Mouse (Mus musculus) midbrain, embryonic 14.5 days (tissue): Measurements from ENCODE around the gene Krtap31-2. TPM values are rescaled to one million over a fixed set of nuclear protein-coding genes. Genes with fewer than 3 reads are reported as not detected.

Experiments used
- ATAC-seq: fragments of 200-750 bp; cut with Nextera tagmentation; 2 replicates; pipeline ENCODE4 v1.8.0; 2017; ENCODE audit warnings: moderate number of reproducible peaks, moderate library complexity; ENCODE audit not compliant: low FRiP score, low TSS enrichment
- DNase-seq: peaks from one replicate; pipeline ENCODE4 v3.0.0-alpha.2; 2015
- H3K27ac ChIP-seq: fragments of 300-500 bp; sonication (generic); replicated peaks from 2 replicates; pipeline ENCODE4 v1.5.1; 2014; ENCODE audit warnings: mild to moderate bottlenecking, low read depth, low read length, moderate library complexity
- H3K27me3 ChIP-seq: fragments of 300-500 bp; sonication (generic); 2 replicates; pipeline ENCODE4 v1.6.1; 2014; ENCODE audit warnings: low read length, control low read depth, mixed read lengths; ENCODE audit not compliant: control insufficient read depth, insufficient read depth
- H3K36me3 ChIP-seq: fragments of 300-500 bp; sonication (generic); 2 replicates; pipeline ENCODE4 v1.6.1; 2014; ENCODE audit warnings: low read length, control low read depth; ENCODE audit not compliant: control insufficient read depth, insufficient read depth
- H3K4me1 ChIP-seq: fragments of 300-500 bp; sonication (generic); 2 replicates; pipeline ENCODE4 v1.6.1; 2014; ENCODE audit warnings: mild to moderate bottlenecking, antibody characterized with exemption, low read length, control low read depth; ENCODE audit not compliant: control insufficient read depth, insufficient read depth
- H3K4me2 ChIP-seq: fragments of 300-500 bp; sonication (generic); 2 replicates; pipeline ENCODE4 v1.6.1; 2014; ENCODE audit warnings: mild to moderate bottlenecking, low read length, moderate library complexity
- H3K4me3 ChIP-seq: fragments of 300-500 bp; sonication (generic); replicated peaks from 2 replicates; pipeline ENCODE4 v1.5.1; 2014; ENCODE audit warnings: low read depth, low read length
- H3K9ac ChIP-seq: fragments of 300-500 bp; sonication (generic); replicated peaks from 2 replicates; pipeline ENCODE4 v1.6.1; 2014; ENCODE audit warnings: mild to moderate bottlenecking, low read length, moderate library complexity
- H3K9me3 ChIP-seq: fragments of 300-500 bp; sonication (generic); 2 replicates; pipeline ENCODE4 v1.6.1; 2016; ENCODE audit warnings: low read length, control low read depth, mixed read lengths; ENCODE audit not compliant: control insufficient read depth
- WGBS: fragments of 180-500 bp; shearing (Covaris S2); extraction: QIAGEN DNeasy Blood & Tissue Kit; methylation state at CpG from one replicate; pipeline ENCODE4 v1.1.7; 2014; 5-methylcytosine and 5-hydroxymethylcytosine counted together
- polyA plus RNA-seq: library from polyadenylated mRNA; unstranded; fragments of >200 nt; fragmentation: Nextera tagmentation; extraction: Ambion mirVana; gene quantifications from 2 replicates; pipeline ENCODE4 v1.2.1, GENCODE M21; 2014

Gene Krtap31-2
- polyA plus RNA-seq, 1 experiment from 2014 or later: not detected

DNA sequence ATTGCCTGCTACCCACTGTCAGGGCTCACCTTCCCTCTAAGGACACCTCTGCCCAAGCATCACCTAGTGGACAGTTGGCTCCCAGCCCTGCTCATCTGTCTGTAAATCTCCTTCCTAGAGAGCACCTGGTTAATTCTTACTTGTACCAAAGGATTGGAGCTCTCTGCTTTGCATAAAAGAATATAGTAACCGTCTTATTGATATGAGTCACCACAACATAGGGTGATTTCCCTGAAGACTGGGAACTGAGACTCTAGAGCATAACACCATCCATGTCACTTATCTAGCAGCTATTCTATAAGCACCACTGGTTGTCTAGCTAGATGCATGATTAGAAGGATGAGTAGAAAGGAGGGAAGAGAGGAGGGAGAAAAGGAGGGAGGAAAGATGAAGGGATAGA, 47.4 kb downstream of the Krtap31-2 start:
- Histone ChIP-seq H3K9ac (no peak overlapping the region), H3K27me3 (no peaks in the 10 kb centered on the region), H3K4me3 (no peak overlapping the region), H3K4me2 (no peak overlapping the region), H3K4me1 (no peaks in the 10 kb centered on the region), H3K27ac (no peak overlapping the region), H3K9me3 (no peaks in the 10 kb centered on the region), H3K36me3 (no peaks in the 10 kb centered on the region)
- DNase-seq (no peak), ATAC-seq (no peak)
- 87% methylated on average over 1 of the region's 1 CpGs for WGBS

DNA sequence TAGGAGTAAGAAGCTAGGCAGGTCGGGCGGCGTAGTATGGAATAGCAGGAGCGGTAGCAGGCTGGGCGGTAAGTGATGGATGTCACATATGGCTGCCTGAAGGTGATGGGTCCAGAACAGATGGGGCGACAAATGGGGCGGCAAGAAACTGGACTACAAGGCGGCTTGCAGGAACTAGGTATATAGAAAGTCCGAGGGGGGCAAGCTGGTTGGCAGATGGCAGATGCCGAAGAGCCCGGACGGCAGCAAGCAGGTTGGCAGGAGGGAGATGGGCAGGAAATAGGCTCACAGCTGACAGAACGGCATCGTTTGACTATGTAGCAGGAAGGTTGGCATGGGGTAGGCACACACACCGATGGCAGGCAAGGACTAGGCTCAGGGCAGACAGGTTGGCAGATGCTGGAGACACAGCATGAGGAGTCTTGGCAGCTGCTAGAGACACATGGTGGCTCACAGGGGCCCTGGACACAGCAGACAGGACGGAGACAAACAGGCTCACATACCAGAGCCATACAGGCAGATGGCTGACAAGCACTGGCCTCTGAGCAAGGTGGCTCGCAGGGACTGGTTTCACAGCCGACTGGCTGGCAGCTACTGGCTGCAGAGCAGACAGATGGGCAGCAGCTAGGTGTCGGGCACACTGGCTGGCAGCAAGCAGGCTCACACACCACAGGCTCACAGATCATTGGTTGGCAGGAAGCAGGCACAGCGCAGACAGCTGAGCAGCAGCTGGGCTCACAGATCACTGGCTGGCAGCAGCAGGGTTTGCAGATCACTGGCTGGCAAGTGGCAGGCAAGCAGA, 49.4 kb downstream of the Krtap31-2 start:
- WGBS: 84% methylated on average over 20 of the region's 20 CpGs
- DNase-seq (peak; percentile 48), ATAC-seq (peak; percentile 70)
- no peaks in the 10 kb centered on the region for H3K4me1 ChIP-seq
- H3K9me3 ChIP-seq: no peaks in the 10 kb centered on the region
- peak overlapping the region; percentile 52 for H3K27ac ChIP-seq
- H3K27me3 ChIP-seq: no peaks in the 10 kb centered on the region
- H3K4me3 ChIP-seq: no peak overlapping the region
- no peaks in the 10 kb centered on the region for H3K36me3 ChIP-seq
- H3K9ac ChIP-seq: no peak overlapping the region
- no peak overlapping the region for H3K4me2 ChIP-seq

DNA sequence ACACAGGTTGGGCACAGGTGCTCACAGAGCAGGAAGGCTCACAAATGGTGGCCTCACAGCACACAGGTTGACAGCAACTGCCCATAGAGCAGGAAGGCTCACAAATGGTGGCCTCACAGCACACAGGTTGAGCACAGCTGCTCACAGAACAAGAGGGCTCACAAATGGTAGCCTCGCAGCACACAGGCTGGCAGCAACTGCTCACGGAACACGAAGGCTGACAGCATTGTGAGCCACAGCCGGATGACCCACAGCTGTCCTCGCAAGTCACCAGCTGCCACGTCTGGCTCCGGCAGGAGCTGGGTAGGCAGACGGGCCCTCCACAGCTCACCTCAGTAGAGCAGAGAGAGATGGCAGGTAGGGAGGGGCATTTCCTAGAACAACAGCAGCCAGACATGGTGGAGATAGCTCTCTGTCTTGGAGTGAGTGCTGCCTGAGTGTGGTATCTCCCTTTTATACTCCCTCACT, 50.1 kb downstream of the Krtap31-2 start, which contains the start of gene Krtap16-1:
Gene Krtap16-1, minus strand, starts transcription at position 418 of the 468 bp plus-strand sequence.
- Histone ChIP-seq H3K4me3 (no peak within 1 kb of the TSS), H3K27ac (peak within 1 kb of the TSS; percentile 52), H3K4me2 (no peak within 1 kb of the TSS), H3K36me3 (no peaks in the 10 kb centered on the region), H3K27me3 (no peaks in the 10 kb centered on the region), H3K9ac (no peak within 1 kb of the TSS), H3K4me1 (no peaks in the 10 kb centered on the region), H3K9me3 (no peaks in the 10 kb centered on the region)
- DNase-seq: no peak
- no peak for ATAC-seq
- 86% methylated on average over 8 of the region's 8 CpGs for WGBS

Other genes with a start within 250 kb of the Krtap31-2 start
- gene Gm14190, start 245.6 kb upstream of the Krtap31-2 start, polyA plus RNA-seq: not detected in 2 replicates
- gene Gm14180, start 202.0 kb upstream of the Krtap31-2 start, polyA plus RNA-seq: not detected in 2 replicates
- gene Gm11595, start 163.4 kb upstream of the Krtap31-2 start, polyA plus RNA-seq: not detected in 2 replicates
- gene Krtap4-8, start 155.6 kb upstream of the Krtap31-2 start, polyA plus RNA-seq: not detected in 2 replicates
- not detected in 2 replicates for gene Krtap4-9, start 151.1 kb upstream of the Krtap31-2 start, polyA plus RNA-seq
- not detected in 2 replicates for gene Gm11596, start 142.8 kb upstream of the Krtap31-2 start, polyA plus RNA-seq
- not detected in 2 replicates for gene Gm11569, start 137.4 kb upstream of the Krtap31-2 start, polyA plus RNA-seq
- not detected in 2 replicates for gene Gm11554, start 131.8 kb upstream of the Krtap31-2 start, polyA plus RNA-seq
- gene Krtap4-13, start 126.4 kb upstream of the Krtap31-2 start, polyA plus RNA-seq: not detected in 2 replicates
- gene Gm11564, start 120.6 kb upstream of the Krtap31-2 start, polyA plus RNA-seq: not detected in 2 replicates
- not detected in 2 replicates for gene 2300003K06Rik, start 98.2 kb upstream of the Krtap31-2 start, polyA plus RNA-seq
- not detected in 2 replicates for gene Krtap4-16, start 84.7 kb upstream of the Krtap31-2 start, polyA plus RNA-seq
- not detected in 2 replicates for gene Gm11568, start 78.4 kb upstream of the Krtap31-2 start, polyA plus RNA-seq
- not detected in 2 replicates for gene Gm11559, start 71.8 kb upstream of the Krtap31-2 start, polyA plus RNA-seq
- not detected in 2 replicates for gene Krtap9-1, start 62.9 kb upstream of the Krtap31-2 start, polyA plus RNA-seq
- not detected in 2 replicates for gene Gm11567, start 57.1 kb upstream of the Krtap31-2 start, polyA plus RNA-seq
- not detected in 2 replicates for gene Krtap31-1, start 28.4 kb upstream of the Krtap31-2 start, polyA plus RNA-seq
- not detected in 2 replicates for gene Gm11565, start 21.5 kb upstream of the Krtap31-2 start, polyA plus RNA-seq
- not detected in 2 replicates for gene Krtap9-5, start 12.2 kb downstream of the Krtap31-2 start, polyA plus RNA-seq
- not detected in 2 replicates for gene Krtap29-1, start 42.8 kb downstream of the Krtap31-2 start, polyA plus RNA-seq
- not detected in 2 replicates for gene Krtap16-1, start 50.3 kb downstream of the Krtap31-2 start, polyA plus RNA-seq
- gene Krtap17-1, start 57.7 kb downstream of the Krtap31-2 start, polyA plus RNA-seq: 0.61 TPM in 1 of 2 replicates, not detected in the other
- not detected in 2 replicates for gene Krt33a, start 79.9 kb downstream of the Krtap31-2 start, polyA plus RNA-seq
- gene Krt33b, start 93.6 kb downstream of the Krtap31-2 start, polyA plus RNA-seq: not detected in 2 replicates
- gene Krt34, start 105.3 kb downstream of the Krtap31-2 start, polyA plus RNA-seq: not detected in 2 replicates
- not detected in 2 replicates for gene Krt31, start 114.3 kb downstream of the Krtap31-2 start, polyA plus RNA-seq
- gene Krt32, start 151.9 kb downstream of the Krtap31-2 start, polyA plus RNA-seq: not detected in 2 replicates
- not detected in 2 replicates for gene Krt35, start 159.9 kb downstream of the Krtap31-2 start, polyA plus RNA-seq
- not detected in 2 replicates for gene Krt36, start 169.3 kb downstream of the Krtap31-2 start, polyA plus RNA-seq
- gene Krt13, start 185.3 kb downstream of the Krtap31-2 start, polyA plus RNA-seq: not detected in 2 replicates
- gene Krt15, start 199.6 kb downstream of the Krtap31-2 start, polyA plus RNA-seq: 0.16 TPM in 1 of 2 replicates, not detected in the other
- 0.72 and 1.4 TPM in 2 replicates for gene Krt19, start 212.4 kb downstream of the Krtap31-2 start, polyA plus RNA-seq